Mouse (Mus musculus): ENCODE results near the gene Ifna16.

The Ifna16 gene

DNA sequence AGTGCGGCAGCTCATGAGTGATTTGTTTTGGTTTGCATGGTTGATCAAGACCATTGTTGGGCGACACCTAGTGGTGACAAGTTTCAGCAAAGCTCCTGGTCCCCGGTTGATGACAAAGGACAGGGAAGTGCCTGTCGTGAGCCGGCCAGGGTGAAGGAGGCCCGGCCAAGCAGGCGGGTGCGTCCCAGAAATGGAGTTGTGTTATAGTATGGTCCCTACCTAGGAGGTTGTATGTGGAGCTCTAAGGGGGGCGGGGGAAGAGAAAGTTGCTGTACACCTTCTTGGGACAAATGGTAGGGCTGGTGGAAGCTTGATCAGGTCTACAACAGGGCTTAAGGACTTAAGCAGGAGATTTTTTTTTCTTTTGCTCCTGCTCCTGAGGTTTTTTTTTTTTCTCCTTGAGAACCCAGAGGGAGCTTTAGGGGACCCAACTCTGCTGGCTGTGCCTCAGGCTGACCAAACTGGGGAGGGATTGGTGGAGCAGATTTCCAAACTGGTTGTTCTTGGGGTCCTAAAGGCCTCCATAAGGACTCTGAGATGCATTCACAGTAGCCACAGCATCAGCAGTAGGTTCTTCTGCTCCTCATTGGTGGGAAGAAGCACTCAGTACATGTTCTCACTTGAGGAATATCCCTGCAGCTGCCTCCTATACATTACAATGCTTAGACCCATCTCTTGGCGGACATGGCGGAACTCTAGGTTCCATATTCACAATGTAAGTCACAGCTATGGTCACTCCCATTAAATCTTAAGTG lies 35.5 kb downstream of the Ifna16 start:
- DNase-seq: peak; percentile 85 to 96

DNA sequence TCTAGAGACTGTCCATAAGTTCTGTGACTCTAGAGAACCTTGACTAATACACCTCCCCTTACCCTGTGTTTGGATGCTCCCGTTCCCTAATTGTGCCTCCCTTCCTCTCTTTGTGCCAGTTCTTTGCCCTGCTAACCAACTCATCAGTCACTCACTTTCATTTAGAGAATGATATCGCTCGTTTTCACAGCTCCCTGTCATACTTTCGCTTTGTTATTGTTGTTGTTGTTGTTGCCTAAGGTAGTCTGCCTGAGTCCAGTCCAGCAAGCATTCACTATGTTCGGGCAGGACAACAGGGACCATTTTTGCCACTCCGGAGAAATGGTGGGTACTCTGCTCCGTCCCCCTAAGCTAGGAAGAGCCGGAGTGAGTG lies 36.0 kb downstream of the Ifna16 start:
- no peak for DNase-seq

- no peak for DNase-seq
Measured at GRCm38 (mm10) chr4:88634311-88634710, 42.4 kb downstream of the Ifna16 start, which contains the start of gene C87499. TSS of gene C87499 (minus strand) at chr4:88634411.
